Mouse (Mus musculus): ENCODE measurements around the gene Calhm1. TPM values are rescaled to one million over a fixed set of nuclear protein-coding genes. Genes with fewer than 3 reads are reported as not detected.
"Not testable (repeated sequence)": the region's sequence is repeated elsewhere in the genome, so short reads cannot be mapped to it uniquely, and the experiment has no call there.

The Calhm1 gene
- polyA plus RNA-seq, 1 experiment from 2014 or later = not detected

DNA sequence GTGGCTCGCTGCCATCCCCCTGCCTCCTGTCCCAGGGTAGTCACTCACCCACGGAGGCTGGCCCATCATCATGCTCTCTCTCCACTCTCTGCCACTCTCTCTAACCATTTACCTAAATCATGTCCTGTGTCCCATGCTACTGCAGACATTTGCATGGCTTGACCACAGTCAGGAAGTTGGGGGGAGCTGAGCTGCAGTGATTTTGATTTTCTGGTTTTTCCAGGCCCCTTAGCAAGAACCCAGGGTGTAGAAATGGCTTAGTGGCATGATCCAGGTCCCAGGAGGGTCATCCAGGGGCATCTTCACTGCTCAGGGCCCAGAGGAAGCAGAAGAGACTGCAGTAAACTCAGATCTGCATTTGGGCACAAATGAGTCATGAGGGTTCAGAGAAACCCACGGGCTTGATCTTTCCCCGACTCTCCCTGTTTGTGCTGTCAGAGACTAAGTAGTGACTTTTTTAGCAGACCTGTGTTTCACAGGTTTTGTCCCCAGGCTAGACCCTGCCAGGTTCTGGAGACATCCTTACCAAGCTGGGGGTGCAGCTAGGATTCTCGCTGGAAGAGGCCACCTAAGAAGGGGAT, 4.3 kb upstream of the Calhm1 start:
- no peak for TF ChIP-seq CTCF (IDR thresholded peaks at IDR 0.05; ENCODE audit: low read depth)

DNA sequence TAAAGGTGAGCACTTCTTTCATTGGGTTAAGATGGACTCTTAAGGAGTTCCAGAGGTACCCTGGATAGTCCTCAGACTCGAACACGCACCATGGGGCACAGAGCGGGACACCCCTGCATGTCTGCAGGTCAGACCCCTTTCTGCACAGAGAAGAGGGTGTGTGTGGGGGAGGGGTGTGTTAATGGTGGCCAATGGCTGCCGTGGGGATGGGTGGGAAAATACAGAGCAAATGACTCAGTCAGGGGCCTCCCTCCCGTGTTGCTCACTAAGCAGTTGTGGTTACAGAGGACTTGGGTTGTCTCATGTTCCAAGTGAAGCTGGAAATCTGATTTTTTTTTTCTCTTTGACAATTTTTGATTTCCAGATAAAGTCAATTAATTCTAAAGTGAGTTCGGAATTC, 1.6 kb downstream of the Calhm1 start:
- H3K27me3 ChIP-seq (ENCODE audit: insufficient read depth, low read length) = no peaks in the 10 kb centered on the region
- no peak overlapping the region for H3K27ac ChIP-seq
- DNase-seq (ENCODE audit: low spot score) (no peak), ATAC-seq (replicated peaks; ENCODE audit: low FRiP score, low read depth) (no peak)
- no peak overlapping the region for H3K4me2 ChIP-seq (ENCODE audit: low read length)
- H3K9me3 ChIP-seq (replicated peaks; ENCODE audit: low read length) = no peaks in the 10 kb centered on the region
- no peak overlapping the region for H3K9ac ChIP-seq (ENCODE audit: low read depth, low read length)
- H3K4me1 ChIP-seq (replicated peaks; ENCODE audit: insufficient read depth, low read length) = no peaks in the 10 kb centered on the region; the same call in 1 of the 2 replicates
- TF ChIP-seq CTCF (IDR thresholded peaks at IDR 0.05; ENCODE audit: low read depth) = no peak
- H3K36me3 ChIP-seq (ENCODE audit: insufficient read depth, low read length) = no peaks in the 10 kb centered on the region
- WGBS = 76% methylated on average over 6 of the region's 6 CpGs
- H3K4me3 ChIP-seq (replicated peaks; ENCODE audit: low read depth, low read length) = no peak overlapping the region

More for the DNA sequence above, 4.3 kb upstream of the Calhm1 start:
- Histone ChIP-seq H3K9me3 (replicated peaks; ENCODE audit: low read length) (no peaks in the 10 kb centered on the region), H3K9ac (ENCODE audit: low read depth, low read length) (no peak overlapping the region), H3K4me2 (ENCODE audit: low read length) (no peak overlapping the region), H3K27ac (no peak overlapping the region), H3K4me3 (replicated peaks; ENCODE audit: low read depth, low read length) (no peak overlapping the region), H3K27me3 (ENCODE audit: insufficient read depth, low read length) (no peaks in the 10 kb centered on the region), H3K4me1 (replicated peaks; ENCODE audit: insufficient read depth, low read length) (0 out of 2 replicates have a peak, but pooled peaks cover 4% of the 10 kb centered on the region), H3K36me3 (ENCODE audit: insufficient read depth, low read length) (no peaks in the 10 kb centered on the region)
- ATAC-seq (replicated peaks; ENCODE audit: low FRiP score, low read depth) = no peak
- 68% methylated on average over 5 of the region's 5 CpGs for WGBS
- DNase-seq (ENCODE audit: low spot score) = no peak

GRCm38 (mm10) chr19:47139611-47140010, 4.4 kb downstream of the Calhm1 start:
- peak; percentile 24 for TF ChIP-seq CTCF (IDR thresholded peaks at IDR 0.05; ENCODE audit: low read depth)
- peak; percentile 44 for DNase-seq (ENCODE audit: low spot score)
- H3K4me1 ChIP-seq (replicated peaks; ENCODE audit: insufficient read depth, low read length); H3K9ac ChIP-seq (ENCODE audit: low read depth, low read length); H3K36me3 ChIP-seq (ENCODE audit: insufficient read depth, low read length); H3K4me2 ChIP-seq (ENCODE audit: low read length); H3K27me3 ChIP-seq (ENCODE audit: insufficient read depth, low read length); H3K27ac ChIP-seq; H3K9me3 ChIP-seq (replicated peaks; ENCODE audit: low read length); ATAC-seq (replicated peaks; ENCODE audit: low FRiP score, low read depth); H3K4me3 ChIP-seq (replicated peaks; ENCODE audit: low read depth, low read length): not testable (repeated sequence)
- WGBS = 32% methylated on average over 7 of the region's 7 CpGs

GRCm38 (mm10) chr19:47137771-47138421, 6.2 kb downstream of the Calhm1 start, which contains the start of gene Calhm2:
Calhm2 (minus strand) TSS chr19:47138294.
- Histone ChIP-seq H3K4me3 (replicated peaks; ENCODE audit: low read depth, low read length) (peak within 1 kb of the TSS; percentile 42), H3K36me3 (ENCODE audit: insufficient read depth, low read length) (no peaks in the 10 kb centered on the region), H3K4me2 (ENCODE audit: low read length) (peak within 1 kb of the TSS; percentile 66), H3K9ac (ENCODE audit: low read depth, low read length) (peak within 1 kb of the TSS; percentile 69), H3K27me3 (ENCODE audit: insufficient read depth, low read length) (no peaks in the 10 kb centered on the region), H3K4me1 (replicated peaks; ENCODE audit: insufficient read depth, low read length) (peaks cover 9% of the 10 kb centered on the region; the same call in 1 of the 2 replicates), H3K27ac (peak within 1 kb of the TSS; percentile 80), H3K9me3 (replicated peaks; ENCODE audit: low read length) (no peaks in the 10 kb centered on the region)
- DNase-seq (ENCODE audit: low spot score) (peak; percentile 86), ATAC-seq (replicated peaks; ENCODE audit: low FRiP score, low read depth) (peak; percentile 52)
- 5% methylated on average over 28 of the region's 28 CpGs for WGBS
- no peak for TF ChIP-seq CTCF (IDR thresholded peaks at IDR 0.05; ENCODE audit: low read depth)

DNA sequence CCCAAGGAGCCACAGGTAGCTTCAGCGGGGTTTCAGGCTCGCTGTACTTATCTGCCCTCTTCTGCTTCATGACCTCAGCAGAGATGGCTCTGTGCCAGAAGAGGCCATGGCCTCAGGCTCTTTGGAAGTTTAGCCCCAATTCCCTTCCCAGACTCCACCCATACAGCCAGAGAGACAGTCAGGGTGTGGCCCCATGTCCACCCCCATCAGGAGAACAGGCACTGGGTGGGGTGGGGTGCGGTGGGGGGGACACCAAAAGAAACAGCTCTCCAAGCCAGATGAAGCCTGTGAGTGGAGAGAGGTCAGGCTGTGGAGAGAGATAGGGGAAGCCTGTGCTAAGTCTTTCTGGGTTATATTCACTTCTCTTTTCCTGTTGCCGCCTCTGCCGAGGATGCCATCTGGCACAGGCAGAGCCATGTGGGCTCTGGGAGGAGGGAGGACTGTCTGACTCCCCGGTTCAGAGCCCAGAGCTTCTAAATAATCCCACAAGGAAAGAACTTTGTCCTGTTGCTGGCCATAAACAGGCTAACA, 6.9 kb downstream of the Calhm1 start:
- Histone ChIP-seq H3K36me3 (ENCODE audit: insufficient read depth, low read length) (0 out of 2 replicates have a peak, but pooled peaks cover 5% of the 10 kb centered on the region), H3K9ac (ENCODE audit: low read depth, low read length) (peak overlapping the region; percentile 69), H3K4me1 (replicated peaks; ENCODE audit: insufficient read depth, low read length) (peaks cover 9% of the 10 kb centered on the region; the same call in 1 of the 2 replicates), H3K4me3 (replicated peaks; ENCODE audit: low read depth, low read length) (peak overlapping the region; percentile 42), H3K27ac (peak overlapping the region; percentile 80), H3K4me2 (ENCODE audit: low read length) (peak overlapping the region; percentile 66), H3K9me3 (replicated peaks; ENCODE audit: low read length) (no peaks in the 10 kb centered on the region), H3K27me3 (ENCODE audit: insufficient read depth, low read length) (no peaks in the 10 kb centered on the region)
- no peak; the same call in 1 of the 2 replicates for ATAC-seq (replicated peaks; ENCODE audit: low FRiP score, low read depth)
- WGBS = 25% methylated on average over 6 of the region's 6 CpGs
- TF ChIP-seq CTCF (IDR thresholded peaks at IDR 0.05; ENCODE audit: low read depth) = no peak
- DNase-seq (ENCODE audit: low spot score) = peak; percentile 40

GRCm38 (mm10) chr19:47136170-47136569, 7.9 kb downstream of the Calhm1 start:
- DNase-seq (ENCODE audit: low spot score) (no peak), ATAC-seq (replicated peaks; ENCODE audit: low FRiP score, low read depth) (no peak)
- TF ChIP-seq CTCF (IDR thresholded peaks at IDR 0.05; ENCODE audit: low read depth) = no peak
- peaks cover 10% of the 10 kb centered on the region; the same call in 1 of the 2 replicates for H3K36me3 ChIP-seq (ENCODE audit: insufficient read depth, low read length)
- H3K4me1 ChIP-seq (replicated peaks; ENCODE audit: insufficient read depth, low read length) = peaks cover 9% of the 10 kb centered on the region; the same call in 1 of the 2 replicates
- H3K9me3 ChIP-seq (replicated peaks; ENCODE audit: low read length) = no peaks in the 10 kb centered on the region
- 91% methylated on average over 5 of the region's 5 CpGs for WGBS
- no peak overlapping the region for H3K9ac ChIP-seq (ENCODE audit: low read depth, low read length)
- H3K27me3 ChIP-seq (ENCODE audit: insufficient read depth, low read length) = no peaks in the 10 kb centered on the region
- H3K4me2 ChIP-seq (ENCODE audit: low read length) = no peak overlapping the region
- H3K27ac ChIP-seq = no peak overlapping the region
- H3K4me3 ChIP-seq (replicated peaks; ENCODE audit: low read depth, low read length) = no peak overlapping the region

Measured in kidney, postnatal 0 days (tissue).